Mouse (Mus musculus): Measurements from ENCODE around the gene Snf8. TPM values are rescaled to one million over a fixed set of nuclear protein-coding genes. Genes with fewer than 3 reads are reported as not detected.

Snf8 gene
- polyA plus RNA-seq, 1 experiment, result 56.4 TPM

DNA sequence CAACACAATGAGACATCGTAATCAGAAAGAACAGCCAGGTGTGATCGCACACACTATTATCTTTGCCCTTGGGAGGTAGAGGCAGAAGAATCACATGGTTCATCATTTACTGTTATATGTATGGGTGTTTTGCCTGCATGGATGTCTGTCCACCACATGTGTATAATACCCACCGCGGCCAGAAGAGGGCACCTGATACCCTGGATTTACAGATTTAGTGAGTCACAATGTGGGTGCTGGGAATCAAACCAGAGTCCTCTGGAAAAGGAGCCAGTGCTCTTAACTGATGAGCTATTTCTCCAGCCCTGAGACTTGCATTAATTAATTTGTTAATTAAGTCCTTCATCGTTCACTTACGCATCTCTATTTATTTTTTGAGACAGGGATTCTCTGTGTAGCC, 53.3 kb downstream of the Snf8 start:
- Histone ChIP-seq H3K27me3 (ENCODE audit: control insufficient read depth, insufficient read depth, low read length) (no peaks in the 10 kb centered on the region), H3K4me1 (ENCODE audit: control insufficient read depth, insufficient read depth, low read length) (no peaks in the 10 kb centered on the region), H3K27ac (ENCODE audit: control insufficient read depth, insufficient read depth, low read depth, low read length) (no peak overlapping the region), H3K4me3 (ENCODE audit: control insufficient read depth, low read depth, low read length) (no peak overlapping the region), H3K36me3 (ENCODE audit: control insufficient read depth, insufficient read depth, low read length) (no peaks in the 10 kb centered on the region)
- TF ChIP-seq POLR2A (IDR thresholded peaks at IDR 0.05; ENCODE audit: control insufficient read depth, low read depth, low read length) (no peak), CTCF (IDR thresholded peaks at IDR 0.05; ENCODE audit: control insufficient read depth, insufficient read depth, insufficient replicate concordance, low read depth, low read length) (no peak)

DNA sequence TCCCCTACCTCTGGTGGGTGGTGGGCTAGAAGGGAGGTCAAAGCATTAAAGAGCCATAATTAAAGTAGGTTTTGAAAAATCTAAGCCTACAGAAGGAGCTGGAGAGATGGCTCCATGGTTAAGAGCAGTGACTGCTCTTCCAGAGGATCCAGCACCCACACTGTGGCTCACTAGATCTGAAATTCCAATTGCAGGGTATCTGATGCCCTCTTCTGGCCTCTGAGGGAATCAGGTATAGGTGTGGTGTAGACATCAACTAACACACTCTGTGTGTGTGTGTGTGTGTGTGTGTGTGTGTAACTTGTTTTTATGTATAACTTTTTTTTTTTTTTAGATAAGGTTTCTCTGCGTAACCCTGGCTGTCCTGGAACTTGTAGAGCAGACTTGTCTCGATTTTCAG, 56.4 kb downstream of the Snf8 start:
- TF ChIP-seq CTCF (IDR thresholded peaks at IDR 0.05; ENCODE audit: control insufficient read depth, insufficient read depth, insufficient replicate concordance, low read depth, low read length) (no peak), POLR2A (IDR thresholded peaks at IDR 0.05; ENCODE audit: control insufficient read depth, low read depth, low read length) (no peak)
- H3K4me1 ChIP-seq (ENCODE audit: control insufficient read depth, insufficient read depth, low read length), result no peaks in the 10 kb centered on the region
- no peaks in the 10 kb centered on the region for H3K36me3 ChIP-seq (ENCODE audit: control insufficient read depth, insufficient read depth, low read length)
- no peak overlapping the region for H3K4me3 ChIP-seq (ENCODE audit: control insufficient read depth, low read depth, low read length)
- H3K27ac ChIP-seq (ENCODE audit: control insufficient read depth, insufficient read depth, low read depth, low read length), result no peak overlapping the region
- no peaks in the 10 kb centered on the region for H3K27me3 ChIP-seq (ENCODE audit: control insufficient read depth, insufficient read depth, low read length)

DNA sequence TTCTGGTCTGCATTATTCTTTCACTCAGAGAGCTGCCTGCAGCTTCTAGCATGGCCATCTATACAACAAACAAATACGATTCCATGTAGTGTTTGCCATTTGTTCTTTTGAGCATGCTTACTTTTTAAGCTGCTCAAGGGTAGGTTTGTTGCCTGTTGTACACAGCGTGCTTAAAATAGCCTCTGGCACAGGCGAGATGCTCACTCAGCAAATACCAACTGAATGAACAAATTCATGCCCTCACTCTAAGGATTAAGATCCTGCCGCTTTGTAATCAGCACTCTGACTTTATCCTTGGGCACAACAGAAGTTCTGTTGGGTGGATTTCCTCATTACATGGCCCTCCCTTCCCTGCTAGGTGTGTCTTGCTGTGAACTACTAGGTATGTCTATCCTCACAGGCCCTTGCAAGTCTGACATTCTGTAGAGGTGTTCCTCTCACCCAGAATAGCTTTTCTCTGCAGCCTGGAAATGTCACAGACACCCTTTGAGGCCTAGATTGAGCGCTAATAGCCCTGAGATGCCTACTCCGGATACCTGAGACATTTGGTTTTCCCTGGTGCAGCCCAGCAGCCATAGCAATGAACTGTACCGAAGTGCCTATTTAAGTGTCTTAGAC, 58.1 kb downstream of the Snf8 start:
- TF ChIP-seq CTCF (IDR thresholded peaks at IDR 0.05; ENCODE audit: control insufficient read depth, insufficient read depth, insufficient replicate concordance, low read depth, low read length) (no peak), POLR2A (IDR thresholded peaks at IDR 0.05; ENCODE audit: control insufficient read depth, low read depth, low read length) (no peak)
- Histone ChIP-seq H3K27ac (ENCODE audit: control insufficient read depth, insufficient read depth, low read depth, low read length) (no peak overlapping the region), H3K4me3 (ENCODE audit: control insufficient read depth, low read depth, low read length) (no peak overlapping the region), H3K27me3 (ENCODE audit: control insufficient read depth, insufficient read depth, low read length) (no peaks in the 10 kb centered on the region), H3K4me1 (ENCODE audit: control insufficient read depth, insufficient read depth, low read length) (no peaks in the 10 kb centered on the region), H3K36me3 (ENCODE audit: control insufficient read depth, insufficient read depth, low read length) (no peaks in the 10 kb centered on the region)

DNA sequence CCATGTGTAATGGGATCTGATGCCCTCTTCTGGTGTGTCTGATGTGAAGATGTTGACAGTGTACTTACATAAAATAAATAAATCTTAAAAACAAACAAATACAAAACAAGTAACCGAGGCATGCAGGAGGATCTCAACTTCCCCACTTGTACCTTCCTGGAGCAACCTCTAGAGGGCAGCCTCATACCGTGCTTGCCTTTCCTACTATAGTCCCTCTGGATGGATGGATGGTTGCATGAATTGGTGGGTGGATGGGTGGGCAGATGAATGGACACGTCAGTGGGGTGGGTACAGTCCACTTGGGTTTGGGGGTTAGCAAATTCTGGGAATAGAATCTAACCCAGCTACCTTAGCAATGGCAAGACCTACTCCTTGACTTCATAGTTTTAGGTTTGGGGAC, 58.7 kb downstream of the Snf8 start:
- no peak overlapping the region for H3K4me3 ChIP-seq (ENCODE audit: control insufficient read depth, low read depth, low read length)
- TF ChIP-seq CTCF (IDR thresholded peaks at IDR 0.05; ENCODE audit: control insufficient read depth, insufficient read depth, insufficient replicate concordance, low read depth, low read length), result peak; percentile 82; the same call in 1 of the 2 replicates
- no peak for TF ChIP-seq POLR2A (IDR thresholded peaks at IDR 0.05; ENCODE audit: control insufficient read depth, low read depth, low read length)
- H3K27ac ChIP-seq (ENCODE audit: control insufficient read depth, insufficient read depth, low read depth, low read length), result no peak overlapping the region
- no peaks in the 10 kb centered on the region for H3K4me1 ChIP-seq (ENCODE audit: control insufficient read depth, insufficient read depth, low read length)
- H3K27me3 ChIP-seq (ENCODE audit: control insufficient read depth, insufficient read depth, low read length), result no peaks in the 10 kb centered on the region
- H3K36me3 ChIP-seq (ENCODE audit: control insufficient read depth, insufficient read depth, low read length), result no peaks in the 10 kb centered on the region

Other genes starting within 250 kb of the Snf8 start
- 371 and 441 TPM in 2 replicates for gene Phospho1, start 210.4 kb upstream of the Snf8 start, polyA plus RNA-seq (2012; rRNA removed)
- gene Gngt2, start 197.7 kb upstream of the Snf8 start, polyA plus RNA-seq (2012; rRNA removed), result 0.41 and 0.49 TPM in 2 replicates
- gene Abi3, start 192.4 kb upstream of the Snf8 start, polyA plus RNA-seq (2012; rRNA removed), result 0.58 and 0.93 TPM in 2 replicates
- gene B4galnt2, start 120.0 kb upstream of the Snf8 start, polyA plus RNA-seq (2012; rRNA removed), result 0.35 and 0.77 TPM in 2 replicates
- 6.5 and 8.1 TPM in 2 replicates for gene Igf2bp1, start 28.9 kb upstream of the Snf8 start, polyA plus RNA-seq (2012; rRNA removed)
- gene Gip, start 10.3 kb upstream of the Snf8 start, polyA plus RNA-seq (2012; rRNA removed), result 2.2 and 2.6 TPM in 2 replicates
- 19.1 and 21.2 TPM in 2 replicates for gene Ube2z, start 30.5 kb downstream of the Snf8 start, polyA plus RNA-seq (2012; rRNA removed)
- 234 and 248 TPM in 2 replicates for gene Atp5g1, start 40.8 kb downstream of the Snf8 start, polyA plus RNA-seq (2012; rRNA removed)
- 0.08 and 0.15 TPM in 2 replicates for gene Calcoco2, start 77.1 kb downstream of the Snf8 start, polyA plus RNA-seq (2012; rRNA removed)
- gene Ttll6, start 98.9 kb downstream of the Snf8 start, polyA plus RNA-seq (2012; rRNA removed), result 90.4 and 94.5 TPM in 2 replicates
- gene Hoxb13, start 159.4 kb downstream of the Snf8 start, polyA plus RNA-seq (2012; rRNA removed), result 0.04 TPM in 2 replicates
- 0.36 and 1.0 TPM in 2 replicates for gene Hoxb9, start 236.6 kb downstream of the Snf8 start, polyA plus RNA-seq (2012; rRNA removed)
- gene Hoxb8, start 247.0 kb downstream of the Snf8 start, polyA plus RNA-seq (2012; rRNA removed), result 0.11 and 6.9 TPM in 2 replicates